Mouse (Mus musculus): ENCODE results near the gene Adarb2. TPM values are rescaled to one million over a fixed set of nuclear protein-coding genes. Genes with fewer than 3 reads are reported as not detected.

Gene Adarb2
- polyA plus RNA-seq, 2 experiments: 0.02 to 0.10 TPM

- no peak overlapping the region for H3K4me3 ChIP-seq (ENCODE audit: insufficient read depth in 1 of 2, low read depth in 2 of 2, low read length in 2 of 2)
- no peaks in the 10 kb centered on the region for H3K36me3 ChIP-seq (replicated peaks; ENCODE audit: control insufficient read depth, insufficient read depth, low read depth)
- DNase-seq (ENCODE audit: low read depth in 3 of 3, low spot score in 3 of 3) (no peak), ATAC-seq (ENCODE audit: insufficient read depth) (no peak)
- no peaks in the 10 kb centered on the region for H3K4me1 ChIP-seq (replicated peaks; ENCODE audit: control insufficient read depth in 2 of 2, insufficient read depth in 2 of 2, low read length in 1 of 2)
- no peak overlapping the region for H3K27ac ChIP-seq
- H3K27me3 ChIP-seq (ENCODE audit: control insufficient read depth, insufficient read depth, low read length): no peaks in the 10 kb centered on the region
- H3K4me2 ChIP-seq (ENCODE audit: low read depth): no peak overlapping the region
- WGBS (ENCODE audit: insufficient replicate concordance): 74% methylated on average over 7 of the region's 7 CpGs
- H3K9ac ChIP-seq (replicated peaks): no peak overlapping the region
- no peaks in the 10 kb centered on the region for H3K9me3 ChIP-seq (ENCODE audit: control insufficient read depth, low read length)
- TF ChIP-seq EP300 (IDR thresholded peaks at IDR 0.05; ENCODE audit: low read depth): no peak
- no peak for TF ChIP-seq CTCF (IDR thresholded peaks at IDR 0.05; ENCODE audit: low read depth)
Observed at GRCm38 (mm10) chr13:8769654-8770227, 567.1 kb downstream of the Adarb2 start.

GRCm38 (mm10) chr13:8770616-8771015 lies 568.0 kb downstream of the Adarb2 start:
- TF ChIP-seq EP300 (IDR thresholded peaks at IDR 0.05; ENCODE audit: low read depth) (no peak), CTCF (IDR thresholded peaks at IDR 0.05; ENCODE audit: low read depth) (no peak)
- H3K27ac ChIP-seq: no peak overlapping the region
- no peak overlapping the region for H3K9ac ChIP-seq (replicated peaks)
- no peak for DNase-seq (ENCODE audit: low read depth in 3 of 3, low spot score in 3 of 3)
- no peaks in the 10 kb centered on the region for H3K9me3 ChIP-seq (ENCODE audit: control insufficient read depth, low read length)
- WGBS (ENCODE audit: insufficient replicate concordance): 50% methylated on average over 4 of the region's 4 CpGs
- H3K4me1 ChIP-seq (replicated peaks; ENCODE audit: control insufficient read depth in 2 of 2, insufficient read depth in 2 of 2, low read length in 1 of 2): no peaks in the 10 kb centered on the region
- no peaks in the 10 kb centered on the region for H3K36me3 ChIP-seq (replicated peaks; ENCODE audit: control insufficient read depth, insufficient read depth, low read depth)
- no peaks in the 10 kb centered on the region for H3K27me3 ChIP-seq (ENCODE audit: control insufficient read depth, insufficient read depth, low read length)
- no peak for ATAC-seq (ENCODE audit: insufficient read depth)
- no peak overlapping the region for H3K4me2 ChIP-seq (ENCODE audit: low read depth)
- H3K4me3 ChIP-seq (ENCODE audit: insufficient read depth in 1 of 2, low read depth in 2 of 2, low read length in 2 of 2): no peak overlapping the region

- WGBS (ENCODE audit: insufficient replicate concordance): 17% methylated on average over 4 of the region's 4 CpGs
- TF ChIP-seq CTCF (IDR thresholded peaks at IDR 0.05; ENCODE audit: low read depth): peak; percentile 84
- no peak for TF ChIP-seq EP300 (IDR thresholded peaks at IDR 0.05; ENCODE audit: low read depth)
- Histone ChIP-seq H3K4me2 (ENCODE audit: low read depth) (no peak overlapping the region), H3K27me3 (ENCODE audit: control insufficient read depth, insufficient read depth, low read length) (no peaks in the 10 kb centered on the region), H3K4me3 (ENCODE audit: insufficient read depth in 1 of 2, low read depth in 2 of 2, low read length in 2 of 2) (no peak overlapping the region), H3K27ac (no peak overlapping the region), H3K9ac (replicated peaks) (no peak overlapping the region), H3K36me3 (replicated peaks; ENCODE audit: control insufficient read depth, insufficient read depth, low read depth) (no peaks in the 10 kb centered on the region), H3K9me3 (ENCODE audit: control insufficient read depth, low read length) (no peaks in the 10 kb centered on the region), H3K4me1 (replicated peaks; ENCODE audit: control insufficient read depth in 2 of 2, insufficient read depth in 2 of 2, low read length in 1 of 2) (0 out of 4 replicates have a peak, but pooled peaks cover 0 to 3% of the 10 kb centered on the region in 2 experiments)
- DNase-seq (ENCODE audit: low read depth in 3 of 3, low spot score in 3 of 3) (peak; percentile 51 to 64 (median 57)), ATAC-seq (ENCODE audit: insufficient read depth) (peak; percentile 52)
Observed at GRCm38 (mm10) chr13:8780441-8780840, 577.8 kb downstream of the Adarb2 start.

GRCm38 (mm10) chr13:8782636-8783035 lies 580.0 kb downstream of the Adarb2 start:
- 51% methylated on average over 4 of the region's 4 CpGs for WGBS (ENCODE audit: insufficient replicate concordance)
- H3K4me1 ChIP-seq (replicated peaks; ENCODE audit: control insufficient read depth in 2 of 2, insufficient read depth in 2 of 2, low read length in 1 of 2): 0 out of 4 replicates have a peak, but pooled peaks cover 0 to 3% of the 10 kb centered on the region in 2 experiments

GRCm38 (mm10) chr13:8783686-8784307 lies 581.1 kb downstream of the Adarb2 start:
- H3K27ac ChIP-seq: no peak overlapping the region
- no peak overlapping the region for H3K9ac ChIP-seq (replicated peaks)
- no peak overlapping the region for H3K4me3 ChIP-seq (ENCODE audit: insufficient read depth in 1 of 2, low read depth in 2 of 2, low read length in 2 of 2)
- H3K9me3 ChIP-seq (ENCODE audit: control insufficient read depth, low read length): no peaks in the 10 kb centered on the region
- TF ChIP-seq EP300 (IDR thresholded peaks at IDR 0.05; ENCODE audit: low read depth) (no peak), CTCF (IDR thresholded peaks at IDR 0.05; ENCODE audit: low read depth) (no peak)
- H3K4me1 ChIP-seq (replicated peaks; ENCODE audit: control insufficient read depth in 2 of 2, insufficient read depth in 2 of 2, low read length in 1 of 2): 0 out of 4 replicates have a peak, but pooled peaks cover 0 to 3% of the 10 kb centered on the region in 2 experiments
- DNase-seq (ENCODE audit: low read depth in 3 of 3, low spot score in 3 of 3): no peak
- no peaks in the 10 kb centered on the region for H3K27me3 ChIP-seq (ENCODE audit: control insufficient read depth, insufficient read depth, low read length)
- no peak for ATAC-seq (ENCODE audit: insufficient read depth)
- H3K4me2 ChIP-seq (ENCODE audit: low read depth): no peak overlapping the region
- H3K36me3 ChIP-seq (replicated peaks; ENCODE audit: control insufficient read depth, insufficient read depth, low read depth): no peaks in the 10 kb centered on the region
- WGBS (ENCODE audit: insufficient replicate concordance): 57% methylated on average over 10 of the region's 10 CpGs

More at GRCm38 (mm10) chr13:8782636-8783035, 580.0 kb downstream of the Adarb2 start:
- Histone ChIP-seq H3K36me3 (replicated peaks; ENCODE audit: control insufficient read depth, insufficient read depth, low read depth) (no peaks in the 10 kb centered on the region), H3K4me2 (ENCODE audit: low read depth) (no peak overlapping the region), H3K4me3 (ENCODE audit: insufficient read depth in 1 of 2, low read depth in 2 of 2, low read length in 2 of 2) (no peak overlapping the region), H3K9me3 (ENCODE audit: control insufficient read depth, low read length) (no peaks in the 10 kb centered on the region), H3K27me3 (ENCODE audit: control insufficient read depth, insufficient read depth, low read length) (no peaks in the 10 kb centered on the region), H3K27ac (no peak overlapping the region), H3K9ac (replicated peaks) (no peak overlapping the region)
- TF ChIP-seq CTCF (IDR thresholded peaks at IDR 0.05; ENCODE audit: low read depth): no peak
- TF ChIP-seq EP300 (IDR thresholded peaks at IDR 0.05; ENCODE audit: low read depth): no peak
- ATAC-seq (ENCODE audit: insufficient read depth) (no peak), DNase-seq (ENCODE audit: low read depth in 3 of 3, low spot score in 3 of 3) (no peak)
